Mouse (Mus musculus): ENCODE data around the gene Tsc22d1. TPM values are rescaled to one million over a fixed set of nuclear protein-coding genes. Genes with fewer than 3 reads are reported as not detected.

The Tsc22d1 gene
- polyA plus RNA-seq, 1 experiment from 2014 or later = 654 TPM

DNA sequence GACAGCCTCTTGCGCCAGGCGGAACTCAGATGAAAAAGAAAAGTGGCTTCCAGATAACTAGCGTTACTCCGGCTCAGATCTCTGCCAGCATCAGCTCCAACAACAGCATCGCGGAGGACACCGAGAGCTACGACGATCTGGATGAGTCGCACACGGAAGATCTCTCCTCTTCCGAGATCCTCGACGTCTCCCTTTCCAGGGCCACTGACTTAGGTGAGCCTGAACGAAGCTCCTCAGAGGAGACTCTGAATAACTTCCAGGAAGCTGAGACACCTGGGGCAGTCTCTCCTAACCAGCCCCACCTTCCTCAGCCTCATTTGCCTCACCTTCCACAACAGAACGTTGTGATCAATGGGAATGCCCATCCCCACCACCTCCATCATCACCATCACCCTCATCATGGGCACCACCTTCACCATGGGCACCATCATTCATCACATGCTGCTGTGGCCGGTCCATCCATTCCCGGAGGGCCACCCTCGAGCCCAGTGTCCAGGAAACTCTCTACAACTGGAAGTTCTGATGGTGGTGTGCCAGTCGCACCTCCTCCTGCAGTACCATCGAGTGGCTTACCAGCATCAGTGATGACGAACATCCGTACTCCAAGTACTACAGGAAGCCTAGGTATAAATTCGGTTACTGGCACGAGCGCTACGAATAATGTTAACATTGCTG lies 1.7 kb downstream of the Tsc22d1 start:
- H3K4me2 ChIP-seq = peak overlapping the region; percentile 89
- H3K9me3 ChIP-seq = no peaks in the 10 kb centered on the region
- peaks cover 53% of the 10 kb centered on the region for H3K4me1 ChIP-seq
- H3K36me3 ChIP-seq = peaks cover 13% of the 10 kb centered on the region
- H3K9ac ChIP-seq = peak overlapping the region; percentile 80
- no peak for ATAC-seq (ENCODE audit: borderline replicate concordance, extremely low read depth, low FRiP score, low TSS enrichment)
- H3K4me3 ChIP-seq = peak overlapping the region; percentile 94
- H3K27ac ChIP-seq = peak overlapping the region; percentile 99; the same call in 1 of the 2 replicates
- no peaks in the 10 kb centered on the region for H3K27me3 ChIP-seq
- WGBS = 41% methylated on average over 27 of the region's 27 CpGs

DNA sequence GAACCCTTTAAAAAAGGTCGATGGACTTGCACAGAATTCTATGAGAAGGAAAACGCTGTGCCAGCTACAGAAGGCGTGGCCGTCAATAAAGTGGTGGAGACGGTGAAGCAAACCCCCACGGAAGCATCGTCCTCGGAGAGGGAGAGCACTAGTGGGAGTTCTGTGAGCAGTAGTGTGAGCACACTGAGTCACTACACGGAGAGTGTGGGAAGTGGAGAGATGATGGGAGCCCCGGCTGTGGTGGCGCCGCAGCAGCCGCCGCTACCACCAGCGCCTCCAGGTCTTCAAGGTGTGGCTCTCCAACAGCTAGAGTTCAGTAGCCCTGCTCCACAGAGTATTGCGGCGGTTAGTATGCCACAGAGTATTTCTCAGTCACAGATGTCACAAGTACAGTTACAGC lies 2.6 kb downstream of the Tsc22d1 start:
- 90% methylated on average over 17 of the region's 17 CpGs for WGBS

DNA sequence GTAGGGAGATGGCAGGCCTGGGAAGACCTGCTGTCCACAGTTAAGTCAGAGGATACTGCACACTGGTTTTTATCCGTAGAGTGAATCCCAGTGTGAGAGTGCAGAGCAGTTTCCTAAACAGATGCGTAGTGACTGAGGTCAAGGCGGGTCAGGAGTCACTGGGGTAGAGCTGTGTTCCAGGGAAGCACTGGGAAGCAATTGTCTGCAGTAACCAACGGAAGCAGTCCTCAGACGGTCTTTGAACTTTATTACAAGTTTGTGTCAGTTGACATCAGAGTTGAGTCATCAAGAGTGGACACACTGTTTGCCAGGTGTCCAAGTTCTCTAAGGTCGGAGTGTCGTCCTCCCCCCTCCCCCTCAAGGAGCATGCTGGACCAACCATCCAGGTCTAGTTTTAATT lies 6.0 kb downstream of the Tsc22d1 start:
- 37% methylated on average over 7 of the region's 7 CpGs for WGBS
- H3K4me1 ChIP-seq = peaks cover 51% of the 10 kb centered on the region
- H3K9ac ChIP-seq = 0 out of 2 replicates have a peak overlapping the region, but pooled peaks have one; percentile 7
- peak overlapping the region; percentile 12; the same call in 1 of the 2 replicates for H3K4me3 ChIP-seq
- no peak for ATAC-seq (ENCODE audit: borderline replicate concordance, extremely low read depth, low FRiP score, low TSS enrichment)
- no peak overlapping the region for H3K27ac ChIP-seq
- H3K27me3 ChIP-seq = no peaks in the 10 kb centered on the region
- H3K36me3 ChIP-seq = peaks cover 39% of the 10 kb centered on the region
- H3K4me2 ChIP-seq = peak overlapping the region; percentile 40
- H3K9me3 ChIP-seq = no peaks in the 10 kb centered on the region

More for the DNA sequence above, 2.6 kb downstream of the Tsc22d1 start:
- Histone ChIP-seq H3K27me3 (no peaks in the 10 kb centered on the region), H3K4me2 (peak overlapping the region; percentile 89; the same call in 1 of the 2 replicates), H3K36me3 (peaks cover 17% of the 10 kb centered on the region), H3K27ac (no peak overlapping the region), H3K4me1 (peaks cover 53% of the 10 kb centered on the region), H3K9me3 (no peaks in the 10 kb centered on the region), H3K4me3 (no peak overlapping the region), H3K9ac (no peak overlapping the region)
- ATAC-seq (ENCODE audit: borderline replicate concordance, extremely low read depth, low FRiP score, low TSS enrichment) = no peak

DNA sequence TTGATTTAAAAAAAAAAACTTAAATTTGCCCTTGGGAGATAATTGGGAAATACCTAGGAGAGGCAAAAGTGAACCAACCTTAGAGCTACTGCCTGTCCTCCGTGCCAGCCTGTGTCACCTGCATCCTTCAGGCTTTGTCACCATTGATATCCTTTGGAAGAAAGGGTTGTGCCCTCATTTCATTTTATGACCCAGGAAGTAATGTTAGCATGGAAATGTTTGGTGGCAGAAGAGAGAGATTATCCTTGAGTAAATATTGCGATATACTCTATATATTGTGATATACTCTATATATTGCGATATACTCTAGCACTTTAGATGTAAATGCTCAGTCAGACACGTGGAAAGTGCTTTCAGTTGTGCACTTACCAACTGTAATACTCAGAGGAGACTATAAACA lies 6.4 kb downstream of the Tsc22d1 start:
- peak overlapping the region; percentile 40 for H3K4me2 ChIP-seq
- ATAC-seq (ENCODE audit: borderline replicate concordance, extremely low read depth, low FRiP score, low TSS enrichment) = no peak
- 80% methylated on average over 4 of the region's 4 CpGs for WGBS
- no peak overlapping the region for H3K4me3 ChIP-seq
- no peaks in the 10 kb centered on the region for H3K9me3 ChIP-seq
- H3K27ac ChIP-seq = no peak overlapping the region
- peaks cover 47% of the 10 kb centered on the region for H3K4me1 ChIP-seq
- no peaks in the 10 kb centered on the region for H3K27me3 ChIP-seq
- no peak overlapping the region for H3K9ac ChIP-seq
- peaks cover 43% of the 10 kb centered on the region for H3K36me3 ChIP-seq

DNA sequence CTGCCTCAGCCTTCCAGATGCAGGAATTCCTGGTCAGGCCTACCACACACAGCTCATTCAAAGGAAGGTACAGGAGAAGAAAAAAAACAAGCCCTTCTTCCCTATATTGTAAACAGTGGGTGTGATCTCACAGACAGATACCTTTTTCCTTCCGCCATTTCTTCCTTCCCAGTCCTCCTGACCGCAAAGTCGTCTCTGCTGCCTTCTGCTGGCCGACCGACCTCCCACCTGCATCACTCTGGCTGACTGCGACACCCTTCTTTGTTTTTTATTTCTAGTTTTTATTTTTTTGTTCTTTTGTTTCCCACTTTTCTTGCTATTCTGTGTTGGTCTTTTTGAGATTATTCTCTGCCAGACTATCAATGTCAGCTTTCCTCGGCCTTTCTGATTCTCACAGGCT lies 10.7 kb downstream of the Tsc22d1 start:
- Histone ChIP-seq H3K27me3 (no peaks in the 10 kb centered on the region), H3K4me2 (no peak overlapping the region), H3K9me3 (no peaks in the 10 kb centered on the region), H3K9ac (no peak overlapping the region), H3K36me3 (peaks cover 38% of the 10 kb centered on the region), H3K27ac (no peak overlapping the region), H3K4me3 (no peak overlapping the region), H3K4me1 (peaks cover 12% of the 10 kb centered on the region)
- ATAC-seq (ENCODE audit: borderline replicate concordance, extremely low read depth, low FRiP score, low TSS enrichment) = no peak
- WGBS = 95% methylated on average over 7 of the region's 7 CpGs

DNA sequence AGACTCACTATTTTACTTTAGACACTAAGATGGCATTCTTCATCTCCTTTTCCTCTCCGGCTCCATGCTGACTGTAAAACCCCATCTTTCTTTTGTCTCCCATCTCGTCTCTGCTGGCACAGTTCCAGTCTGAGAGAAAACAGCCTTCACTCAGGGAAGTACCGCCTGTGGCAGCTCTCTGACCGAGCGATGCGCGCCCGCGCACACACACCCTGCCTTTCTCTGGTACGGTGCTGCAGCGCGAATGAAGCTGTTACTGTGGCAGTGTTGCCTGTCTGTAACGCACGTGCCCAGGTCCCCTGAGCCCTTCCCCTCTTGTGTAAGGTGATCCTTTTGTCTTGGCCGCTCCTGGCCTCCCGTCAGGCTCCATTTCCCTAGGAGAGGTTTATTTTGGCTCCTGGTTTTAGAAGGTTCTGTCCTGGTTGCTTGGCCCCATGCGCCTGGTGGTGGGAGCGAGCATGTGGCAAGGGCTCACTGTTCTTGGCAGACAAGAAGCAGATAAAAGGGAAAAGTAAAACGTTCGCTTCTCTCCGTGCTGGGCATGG lies 11.3 kb downstream of the Tsc22d1 start:
- Histone ChIP-seq H3K27ac (no peak overlapping the region), H3K9me3 (no peaks in the 10 kb centered on the region), H3K4me3 (no peak overlapping the region), H3K27me3 (no peaks in the 10 kb centered on the region), H3K36me3 (peaks cover 41% of the 10 kb centered on the region), H3K9ac (no peak overlapping the region), H3K4me1 (peaks cover 6% of the 10 kb centered on the region), H3K4me2 (no peak overlapping the region)
- ATAC-seq (ENCODE audit: borderline replicate concordance, extremely low read depth, low FRiP score, low TSS enrichment) = no peak
- WGBS = 87% methylated on average over 21 of the region's 21 CpGs

DNA sequence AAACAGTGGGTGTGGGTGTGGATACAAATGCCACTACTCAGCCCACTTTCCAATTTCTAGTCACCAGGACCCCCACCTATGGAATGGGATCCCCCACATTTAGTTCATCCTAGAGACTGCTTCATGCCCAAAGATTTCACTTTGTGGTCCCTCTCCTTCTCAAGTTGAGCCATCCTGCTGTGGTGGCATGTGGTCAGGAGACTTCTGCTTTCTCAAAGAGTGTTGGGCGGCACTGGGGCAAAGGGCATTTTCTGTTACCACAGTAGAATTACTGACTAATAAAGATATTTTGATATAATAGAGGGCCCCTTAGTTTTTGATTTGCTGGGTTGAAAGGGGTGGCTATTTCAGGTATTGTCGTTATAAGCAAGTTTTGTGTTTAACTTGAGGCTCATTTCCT lies 14.1 kb downstream of the Tsc22d1 start:
- no peak overlapping the region for H3K4me2 ChIP-seq
- H3K4me1 ChIP-seq = 0 out of 2 replicates have a peak, but pooled peaks cover 3% of the 10 kb centered on the region
- H3K27ac ChIP-seq = no peak overlapping the region
- no peak overlapping the region for H3K4me3 ChIP-seq
- 71% methylated on average over 2 of the region's 2 CpGs for WGBS
- H3K9ac ChIP-seq = no peak overlapping the region
- no peaks in the 10 kb centered on the region for H3K27me3 ChIP-seq
- ATAC-seq (ENCODE audit: borderline replicate concordance, extremely low read depth, low FRiP score, low TSS enrichment) = no peak
- H3K36me3 ChIP-seq = peaks cover 37% of the 10 kb centered on the region
- H3K9me3 ChIP-seq = no peaks in the 10 kb centered on the region

DNA sequence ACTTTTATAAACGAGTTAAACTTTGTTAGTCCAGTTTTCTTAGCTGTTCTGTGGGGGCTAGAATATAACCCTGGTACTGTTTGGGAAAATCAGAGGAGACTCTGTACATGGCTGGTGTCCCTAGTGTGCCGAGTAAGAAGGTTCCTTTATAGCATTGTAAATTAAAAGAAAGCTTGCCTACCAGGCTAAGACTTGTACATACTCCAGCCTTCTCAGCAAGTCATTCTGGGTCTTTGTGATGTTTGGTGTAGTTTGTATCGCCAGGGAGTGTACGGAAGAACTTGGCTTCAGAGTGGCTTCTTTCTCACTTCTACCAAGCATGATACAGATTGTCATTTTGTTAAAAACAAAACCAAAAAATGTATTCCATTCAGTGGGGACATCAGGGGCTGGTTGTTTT lies 17.2 kb downstream of the Tsc22d1 start:
- H3K9ac ChIP-seq = no peak overlapping the region
- H3K4me3 ChIP-seq = no peak overlapping the region
- no peak overlapping the region for H3K4me2 ChIP-seq
- no peaks in the 10 kb centered on the region for H3K4me1 ChIP-seq
- no peak overlapping the region for H3K27ac ChIP-seq
- H3K27me3 ChIP-seq = no peaks in the 10 kb centered on the region
- no peak for ATAC-seq (ENCODE audit: borderline replicate concordance, extremely low read depth, low FRiP score, low TSS enrichment)
- whole genome bisulfite sequencing = 91% methylated on average over 4 of the region's 4 CpGs
- peaks cover 16% of the 10 kb centered on the region; the same call in 1 of the 2 replicates for H3K36me3 ChIP-seq
- H3K9me3 ChIP-seq = no peaks in the 10 kb centered on the region

DNA sequence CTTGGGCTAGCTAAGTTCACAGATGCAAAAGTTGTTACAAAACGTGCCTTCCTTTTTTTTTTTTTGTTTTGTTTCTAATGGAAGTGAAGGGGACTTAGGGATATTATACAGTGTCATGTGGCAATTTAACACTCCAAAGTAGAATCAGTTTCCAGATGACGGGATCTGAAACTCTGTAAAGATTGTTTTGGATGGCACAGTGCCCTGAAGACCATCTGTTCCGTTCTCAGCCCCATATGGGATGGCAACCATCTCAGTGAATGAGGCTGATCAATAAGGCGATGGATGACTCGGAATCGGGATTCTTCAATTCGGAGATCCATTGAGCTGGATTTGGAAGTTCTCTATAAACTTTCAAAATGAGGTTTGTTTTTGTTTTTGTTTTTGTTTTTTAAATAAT lies 17.6 kb downstream of the Tsc22d1 start:
- Histone ChIP-seq H3K9ac (no peak overlapping the region), H3K27me3 (no peaks in the 10 kb centered on the region), H3K27ac (no peak overlapping the region), H3K4me3 (no peak overlapping the region), H3K9me3 (no peaks in the 10 kb centered on the region), H3K4me1 (no peaks in the 10 kb centered on the region), H3K36me3 (peaks cover 16% of the 10 kb centered on the region; the same call in 1 of the 2 replicates), H3K4me2 (no peak overlapping the region)
- no peak for ATAC-seq (ENCODE audit: borderline replicate concordance, extremely low read depth, low FRiP score, low TSS enrichment)
- 86% methylated on average over 7 of the region's 7 CpGs for WGBS

DNA sequence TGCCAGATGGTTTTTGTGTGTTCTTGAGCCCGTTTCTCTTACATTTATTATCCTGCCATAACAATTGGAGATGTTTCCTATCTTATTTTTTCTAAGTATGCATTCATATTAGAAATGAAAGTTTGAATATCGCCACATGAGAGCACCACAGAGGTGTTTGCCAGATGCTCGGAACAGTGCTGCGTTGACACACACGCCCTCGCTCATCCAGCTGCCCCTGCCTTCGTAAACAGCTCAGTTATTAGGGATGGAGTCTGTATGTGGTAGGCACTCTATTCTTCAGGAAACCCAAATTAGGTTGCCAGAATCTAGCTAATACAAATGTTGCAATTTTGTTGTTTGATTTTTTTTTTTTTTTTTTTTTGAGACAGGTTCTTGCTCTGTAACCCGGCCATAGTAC lies 18.1 kb downstream of the Tsc22d1 start:
- no peak overlapping the region for H3K4me3 ChIP-seq

DNA sequence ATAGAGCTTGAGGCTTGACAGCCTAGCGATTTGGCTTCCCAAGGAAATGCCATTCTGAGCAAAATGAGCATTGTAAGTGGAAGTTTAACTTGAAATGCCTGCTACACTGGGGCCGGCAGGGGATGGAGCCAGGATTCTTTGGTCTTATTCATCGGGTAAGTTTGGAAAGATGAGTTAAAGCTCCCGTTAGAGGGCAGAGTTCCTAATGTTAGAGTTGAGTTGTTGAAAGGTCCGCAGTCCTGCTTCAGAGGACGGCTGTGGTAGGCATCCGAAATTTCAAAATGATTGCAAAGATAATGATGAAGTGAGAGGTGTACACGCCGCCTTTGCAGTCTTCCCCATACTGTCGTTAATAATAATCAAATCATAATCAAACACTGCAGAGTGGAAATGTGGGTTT lies 27.4 kb downstream of the Tsc22d1 start:
- Histone ChIP-seq H3K4me2 (no peak overlapping the region), H3K9me3 (no peaks in the 10 kb centered on the region), H3K4me3 (no peak overlapping the region), H3K9ac (no peak overlapping the region), H3K27ac (no peak overlapping the region), H3K27me3 (no peaks in the 10 kb centered on the region), H3K4me1 (no peaks in the 10 kb centered on the region), H3K36me3 (peaks cover 29% of the 10 kb centered on the region)
- no peak for ATAC-seq (ENCODE audit: borderline replicate concordance, extremely low read depth, low FRiP score, low TSS enrichment)
- 61% methylated on average over 10 of the region's 10 CpGs for WGBS

More for the DNA sequence above, 18.1 kb downstream of the Tsc22d1 start:
- 91% methylated on average over 8 of the region's 8 CpGs for WGBS
- peaks cover 18% of the 10 kb centered on the region; the same call in 1 of the 2 replicates for H3K36me3 ChIP-seq
- H3K4me2 ChIP-seq = no peak overlapping the region
- H3K9ac ChIP-seq = no peak overlapping the region
- no peaks in the 10 kb centered on the region for H3K4me1 ChIP-seq
- no peak for ATAC-seq (ENCODE audit: borderline replicate concordance, extremely low read depth, low FRiP score, low TSS enrichment)
- H3K27ac ChIP-seq = no peak overlapping the region
- no peaks in the 10 kb centered on the region for H3K9me3 ChIP-seq
- no peaks in the 10 kb centered on the region for H3K27me3 ChIP-seq

DNA sequence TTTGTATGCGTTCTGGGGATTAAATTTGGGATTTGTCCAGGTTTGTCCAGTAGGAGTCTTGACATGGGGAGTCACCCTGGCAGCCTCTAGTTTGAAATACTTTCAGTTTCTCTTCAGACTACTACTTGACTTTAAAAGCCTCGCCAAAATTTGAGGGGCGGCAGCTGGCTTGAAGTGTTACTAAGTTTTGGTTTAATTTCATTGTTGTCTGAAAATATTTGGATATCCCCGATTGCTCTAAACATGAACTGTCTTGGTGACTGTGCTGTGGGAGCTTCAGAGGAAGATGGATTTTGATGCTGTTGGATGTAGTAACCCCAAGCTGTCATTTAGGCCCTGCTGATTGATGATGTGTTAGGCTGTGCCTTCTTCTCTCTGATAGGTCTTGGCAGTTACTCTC lies 34.2 kb downstream of the Tsc22d1 start:
- H3K27me3 ChIP-seq = no peaks in the 10 kb centered on the region
- H3K9ac ChIP-seq = no peak overlapping the region
- WGBS = 27% methylated on average over 4 of the region's 4 CpGs
- H3K4me1 ChIP-seq = peaks cover 57% of the 10 kb centered on the region
- ATAC-seq (ENCODE audit: borderline replicate concordance, extremely low read depth, low FRiP score, low TSS enrichment) = peak; percentile 96
- peak overlapping the region; percentile 75; the same call in 1 of the 2 replicates for H3K27ac ChIP-seq
- H3K9me3 ChIP-seq = no peaks in the 10 kb centered on the region
- no peaks in the 10 kb centered on the region for H3K36me3 ChIP-seq
- H3K4me2 ChIP-seq = peak overlapping the region; percentile 14
- no peak overlapping the region for H3K4me3 ChIP-seq
